Mouse (Mus musculus) cortical plate, adult 2 months (tissue): Measurements from ENCODE around the gene B9d1. TPM values are rescaled to one million over a fixed set of nuclear protein-coding genes. Genes with fewer than 3 reads are reported as not detected.

Experiments
- H3K27ac ChIP-seq: fragments of 200-500 bp; 2 replicates; pipeline ENCODE4 v1.5.1; 2012; ENCODE audit warnings: low read length, control low read depth, inconsistent platforms; ENCODE audit not compliant: insufficient read depth
- H3K4me1 ChIP-seq: fragments of 200-500 bp; 2 replicates; pipeline ENCODE4 v1.6.1; 2011; ENCODE audit warnings: low read length; ENCODE audit not compliant: control insufficient read depth, insufficient read depth
- H3K4me3 ChIP-seq: fragments of 200-500 bp; 2 replicates; pipeline ENCODE4 v1.5.1; 2011; ENCODE audit warnings: mild to moderate bottlenecking, low read length, control low read depth; ENCODE audit not compliant: insufficient read depth
- CTCF ChIP-seq: fragments of 200-500 bp; IDR thresholded peaks from 2 replicates; pipeline ENCODE4 v1.5.1; 2011; ENCODE audit warnings: mild to moderate bottlenecking, control low read depth, low read length; ENCODE audit not compliant: insufficient read depth; ENCODE audit errors: extremely low read depth
- POLR2A ChIP-seq: fragments of 200-500 bp; IDR thresholded peaks from 2 replicates; pipeline ENCODE4 v1.6.1; 2011; ENCODE audit warnings: mild to moderate bottlenecking, low read length, control low read depth; ENCODE audit not compliant: insufficient read depth; ENCODE audit errors: extremely low read depth
- polyA plus RNA-seq: library from polyadenylated mRNA; depleted of rRNA; stranded (reverse); fragments of >200 nt; gene quantifications from 2 replicates; pipeline ENCODE4 v1.2.3, GENCODE M21; 2012

Gene B9d1
- polyA plus RNA-seq, 1 experiment: 50.0 TPM

- H3K4me1 ChIP-seq: peaks cover 1% of the 10 kb centered on the region; the same call in 1 of the 2 replicates
- TF ChIP-seq CTCF (no peak), POLR2A (no peak)
- no peak overlapping the region for H3K4me3 ChIP-seq
- no peak overlapping the region for H3K27ac ChIP-seq
These were observed 26.2 kb upstream of the B9d1 start for GRCm38 (mm10) chr11:61478788-61479187.

GRCm38 (mm10) chr11:61481239-61482090, 23.5 kb upstream of the B9d1 start:
- no peak for TF ChIP-seq POLR2A
- TF ChIP-seq CTCF: no peak
- H3K27ac ChIP-seq: no peak overlapping the region
- peaks cover 1% of the 10 kb centered on the region; the same call in 1 of the 2 replicates for H3K4me1 ChIP-seq
- no peak overlapping the region for H3K4me3 ChIP-seq

GRCm38 (mm10) chr11:61483226-61483845, 21.6 kb upstream of the B9d1 start:
- Histone ChIP-seq H3K27ac (no peak overlapping the region), H3K4me3 (no peak overlapping the region), H3K4me1 (peaks cover 1% of the 10 kb centered on the region; the same call in 1 of the 2 replicates)
- TF ChIP-seq CTCF: no peak
- TF ChIP-seq POLR2A: no peak

GRCm38 (mm10) chr11:61484256-61484612, 20.7 kb upstream of the B9d1 start:
- H3K4me3 ChIP-seq: no peak overlapping the region
- peaks cover 1% of the 10 kb centered on the region; the same call in 1 of the 2 replicates for H3K4me1 ChIP-seq
- H3K27ac ChIP-seq: no peak overlapping the region
- TF ChIP-seq CTCF (no peak), POLR2A (no peak)

GRCm38 (mm10) chr11:61484613-61485540, 20.1 kb upstream of the B9d1 start, which contains the start of gene Mfap4:
Gene Mfap4 (plus strand): TSS chr11:61485431.
- Histone ChIP-seq H3K27ac (no peak within 1 kb of the TSS), H3K4me1 (peaks cover 1% of the 10 kb centered on the region; the same call in 1 of the 2 replicates), H3K4me3 (no peak within 1 kb of the TSS)
- TF ChIP-seq POLR2A (no peak), CTCF (no peak)

- no peak for TF ChIP-seq CTCF
- no peak for TF ChIP-seq POLR2A
- H3K4me1 ChIP-seq: peaks cover 1% of the 10 kb centered on the region; the same call in 1 of the 2 replicates
- H3K27ac ChIP-seq: no peak overlapping the region
- no peak overlapping the region for H3K4me3 ChIP-seq
These were observed 19.1 kb upstream of the B9d1 start for GRCm38 (mm10) chr11:61485541-61486457.

GRCm38 (mm10) chr11:61486458-61487219, 18.3 kb upstream of the B9d1 start:
- TF ChIP-seq POLR2A (no peak), CTCF (no peak)
- Histone ChIP-seq H3K4me3 (no peak overlapping the region), H3K27ac (no peak overlapping the region), H3K4me1 (peaks cover 1% of the 10 kb centered on the region; the same call in 1 of the 2 replicates)

- Histone ChIP-seq H3K27ac (no peak overlapping the region), H3K4me1 (peaks cover 1% of the 10 kb centered on the region; the same call in 1 of the 2 replicates), H3K4me3 (no peak overlapping the region)
- TF ChIP-seq CTCF (no peak), POLR2A (no peak)
These were observed 17.5 kb upstream of the B9d1 start for GRCm38 (mm10) chr11:61487401-61487800.

GRCm38 (mm10) chr11:61487936-61488335, 17.0 kb upstream of the B9d1 start:
- Histone ChIP-seq H3K4me1 (peaks cover 3% of the 10 kb centered on the region; the same call in 1 of the 2 replicates), H3K27ac (no peak overlapping the region), H3K4me3 (no peak overlapping the region)
- no peak for TF ChIP-seq POLR2A
- TF ChIP-seq CTCF: no peak
